Mouse (Mus musculus) adipocyte (in vitro differentiated cells): ENCODE measurements around the gene Pcf11.

Experiments used
- DNase-seq: peaks from one replicate; pipeline ENCODE4 v3.0.0-alpha.2; 2016; ENCODE audit warnings: low spot score

Pcf11 gene

DNA sequence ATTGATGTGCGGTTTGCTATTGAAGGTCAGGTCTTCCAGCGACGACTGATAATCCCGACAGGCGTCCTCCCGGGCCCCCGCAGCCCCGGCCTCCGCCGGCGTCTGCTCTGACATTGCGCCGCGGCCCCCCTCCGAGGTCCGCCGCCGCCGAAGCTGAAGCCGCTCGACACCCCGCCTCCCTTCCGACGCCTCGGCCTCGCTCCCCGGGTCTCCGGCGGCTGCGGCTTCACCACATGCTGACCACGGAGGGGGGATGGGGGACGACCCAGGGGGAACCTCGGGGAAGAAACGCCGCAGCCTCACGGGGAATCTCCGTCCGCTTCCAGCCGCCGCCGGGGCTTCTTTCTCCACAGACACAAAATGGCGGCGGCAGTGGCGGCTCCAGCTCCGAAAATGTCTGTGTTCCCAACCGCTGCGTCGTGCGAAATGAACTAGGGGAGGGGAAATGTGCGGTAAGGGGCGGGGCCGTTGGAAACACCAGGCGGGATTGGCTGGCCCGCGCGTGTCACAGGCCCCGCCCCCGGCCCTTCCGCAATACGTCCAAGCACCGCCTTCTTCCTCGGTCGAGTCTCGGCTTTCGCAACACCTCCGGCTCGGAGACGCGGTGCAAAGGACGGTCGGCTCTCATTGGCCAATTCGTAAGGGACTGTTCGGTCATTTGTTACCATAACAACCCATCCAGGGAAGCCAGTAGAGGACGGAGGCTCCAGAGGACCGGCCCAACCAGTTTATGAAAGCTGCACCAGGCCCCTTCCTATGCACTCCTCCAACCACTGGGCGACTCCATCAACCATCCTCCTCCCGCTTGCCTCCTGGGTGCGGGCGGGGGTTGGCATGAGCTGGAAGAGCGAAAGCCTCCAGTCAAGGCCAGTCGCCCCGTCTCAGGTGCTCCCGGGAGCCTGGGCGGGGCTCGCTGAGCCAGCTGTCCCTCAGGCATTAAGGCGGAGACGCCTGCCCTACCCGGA, at the start of gene Pcf11:
Gene Pcf11, minus strand, starts transcription at position 428 of the 965 bp plus-strand sequence.
- peak; percentile 97 for DNase-seq

DNA sequence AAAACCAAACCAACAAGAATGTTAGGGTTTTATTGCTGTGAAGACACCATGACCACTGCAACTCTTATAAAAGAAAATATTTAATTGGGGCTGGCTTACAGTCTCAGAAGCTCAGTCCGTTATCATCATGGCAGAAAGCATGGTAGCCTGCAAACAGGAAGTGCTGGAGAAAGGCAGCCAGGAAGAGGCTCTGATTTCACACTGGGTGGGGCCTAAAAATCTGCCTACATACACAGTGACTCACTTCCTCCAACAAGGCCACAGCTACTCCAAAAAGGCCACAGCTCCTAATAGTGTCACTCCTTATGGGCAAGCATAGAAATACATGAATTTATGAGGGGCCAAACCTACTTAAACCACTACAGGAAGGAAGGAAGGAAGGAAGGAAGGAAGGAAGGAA, 45.3 kb upstream of the Pcf11 start:
- no peak for DNase-seq

DNA sequence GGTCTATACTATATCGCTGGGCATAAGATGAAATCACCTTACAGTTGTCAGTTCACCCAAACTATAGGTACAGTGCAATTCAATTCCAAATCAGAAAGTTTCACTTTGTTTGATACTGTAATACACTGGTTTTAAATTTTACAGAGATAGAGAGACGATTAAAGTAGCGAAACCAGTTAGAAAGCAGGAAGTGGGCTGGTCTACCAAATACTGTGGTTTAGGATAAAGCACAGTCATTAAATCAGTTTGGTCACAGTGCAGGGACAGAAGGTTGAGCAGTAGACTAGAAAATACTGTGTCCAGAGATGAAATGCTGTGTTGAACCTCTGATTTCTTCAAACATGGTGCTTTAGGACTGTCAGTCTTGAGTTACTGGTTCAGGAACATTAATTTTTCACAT, 41.9 kb upstream of the Pcf11 start:
- DNase-seq = no peak

DNA sequence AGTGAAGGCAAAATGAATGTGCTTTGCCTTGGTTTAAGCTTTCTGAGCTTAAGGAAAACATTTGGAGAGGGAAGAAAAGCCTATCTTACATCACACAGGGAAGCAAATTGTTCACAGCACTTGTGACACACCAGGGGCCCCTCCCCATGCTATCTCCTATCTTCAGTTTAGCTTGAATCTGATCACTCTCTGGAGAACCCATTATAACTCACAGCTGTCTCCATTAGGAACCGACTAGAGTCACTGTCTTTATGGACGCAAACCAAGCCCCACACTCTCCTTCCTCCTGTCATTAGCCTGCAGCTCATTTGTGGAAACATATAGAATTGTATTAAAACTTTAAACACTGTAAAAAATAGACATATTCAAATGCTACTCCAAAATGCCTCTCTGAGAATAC, 39.8 kb upstream of the Pcf11 start:
- DNase-seq = no peak

DNA sequence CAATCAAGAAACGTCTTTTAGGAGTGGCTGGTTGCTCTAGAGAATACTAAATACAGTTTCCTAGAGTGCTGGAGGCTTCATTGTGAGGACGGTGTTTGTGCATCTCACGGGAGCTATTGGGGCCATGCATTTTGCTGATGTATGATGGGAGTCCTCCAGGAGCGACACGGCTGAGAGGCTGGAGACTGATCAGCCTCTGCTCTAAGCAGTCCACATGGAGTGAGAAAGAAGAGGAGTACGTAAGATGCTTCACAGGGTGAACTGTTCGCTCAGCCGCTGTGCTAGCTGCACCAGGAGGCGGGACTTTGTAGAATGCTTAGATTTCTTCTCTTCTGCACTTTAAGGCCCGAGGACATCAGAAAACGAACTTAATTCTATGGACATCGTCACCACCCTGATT, 37.0 kb upstream of the Pcf11 start:
- DNase-seq = no peak

DNA sequence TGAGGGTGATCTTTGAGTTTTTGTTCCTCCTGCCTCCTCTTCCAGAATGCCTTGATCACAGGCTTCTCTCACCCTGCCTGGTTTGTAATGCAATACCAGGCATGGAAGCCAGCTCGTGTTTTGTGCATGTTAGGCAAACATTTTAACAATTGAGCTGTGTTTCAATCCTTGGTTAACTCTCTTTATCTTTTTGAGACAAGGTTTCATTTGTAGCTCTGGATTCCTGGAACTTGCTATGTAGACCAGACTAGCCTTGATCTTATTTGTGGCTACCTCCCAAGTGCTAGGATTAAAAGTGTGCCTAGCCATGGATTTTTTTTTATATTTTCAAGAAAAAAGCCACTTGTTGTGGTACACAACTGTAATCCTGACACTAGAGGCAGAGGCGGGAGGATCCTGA, 35.8 kb upstream of the Pcf11 start:
- DNase-seq = no peak

DNA sequence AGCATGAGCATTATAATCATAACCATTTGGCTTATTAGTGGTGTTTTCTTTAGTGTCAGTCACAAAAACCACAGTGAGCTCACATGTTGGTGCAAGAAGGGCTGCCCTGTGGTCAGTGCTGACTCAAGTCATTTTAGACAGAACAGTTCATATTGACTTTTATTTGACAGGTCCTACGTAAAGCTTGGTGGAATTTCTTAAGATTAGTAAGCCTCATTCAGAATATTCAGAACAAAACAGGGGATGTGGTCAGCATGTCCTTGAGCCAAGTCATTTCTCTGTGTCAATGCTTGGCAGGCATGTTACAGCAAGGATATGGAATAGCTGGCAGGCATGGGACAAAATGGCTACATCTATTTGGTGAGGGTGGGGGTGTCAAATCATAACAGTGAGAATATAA, 33.9 kb upstream of the Pcf11 start:
- DNase-seq = peak; percentile 29

DNA sequence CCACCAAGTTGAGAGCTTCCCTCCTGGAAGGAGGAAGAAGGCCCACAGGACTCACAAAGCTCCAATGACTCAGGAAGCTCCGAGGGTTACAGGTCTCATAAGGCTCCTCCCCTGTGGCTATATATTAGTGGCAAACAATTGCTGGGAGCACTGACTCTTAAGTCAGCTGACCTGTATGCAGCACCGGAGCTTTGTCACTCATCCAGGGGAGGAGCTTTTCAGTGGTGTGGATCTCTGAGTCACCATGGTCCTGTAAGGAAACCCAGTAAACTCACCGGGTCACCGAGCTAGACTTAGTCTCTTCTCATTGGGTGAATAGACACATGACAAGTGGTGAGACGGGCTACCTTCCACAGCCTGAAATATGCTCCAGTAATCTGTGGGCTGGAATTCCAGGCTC, 29.0 kb upstream of the Pcf11 start:
- no peak for DNase-seq

DNA sequence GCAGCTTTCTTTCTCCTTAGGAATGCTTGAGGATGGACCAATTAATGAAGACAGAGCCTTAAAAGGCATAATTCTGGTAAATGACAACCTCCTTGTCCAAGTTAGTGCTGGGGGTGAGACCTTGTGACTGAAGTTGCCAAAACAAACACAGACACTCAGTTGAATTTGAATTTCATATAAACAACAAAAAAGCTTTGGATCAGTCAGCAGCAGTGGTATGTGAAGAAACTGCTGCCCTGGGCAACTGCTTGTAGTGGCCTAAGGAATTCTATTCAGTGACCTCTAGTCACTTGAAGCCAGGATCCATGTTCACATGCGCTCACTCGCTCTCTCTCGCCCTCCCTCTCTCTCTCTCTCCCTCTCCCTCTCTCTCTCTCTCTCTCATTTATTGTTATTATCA, 26.7 kb upstream of the Pcf11 start:
- no peak for DNase-seq

DNA sequence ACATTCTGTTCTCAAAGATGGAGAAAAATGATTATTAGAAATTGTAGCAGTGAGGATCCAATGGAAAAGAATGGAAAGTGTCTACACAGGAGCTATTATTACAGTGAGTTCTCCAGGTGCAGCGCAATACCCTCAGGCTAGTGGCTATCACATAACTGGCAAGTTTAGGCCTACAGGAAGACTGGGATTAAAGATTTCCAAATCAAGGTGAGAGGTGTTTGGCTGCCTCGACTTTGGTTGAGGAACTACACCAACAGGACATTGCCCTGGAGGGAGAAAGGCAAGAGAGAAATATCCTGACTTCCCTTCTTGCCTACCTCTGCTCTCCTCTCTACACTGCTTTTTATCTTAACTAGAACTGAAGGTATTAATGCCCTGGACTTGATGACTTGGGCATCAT, 19.4 kb upstream of the Pcf11 start:
- no peak for DNase-seq

DNA sequence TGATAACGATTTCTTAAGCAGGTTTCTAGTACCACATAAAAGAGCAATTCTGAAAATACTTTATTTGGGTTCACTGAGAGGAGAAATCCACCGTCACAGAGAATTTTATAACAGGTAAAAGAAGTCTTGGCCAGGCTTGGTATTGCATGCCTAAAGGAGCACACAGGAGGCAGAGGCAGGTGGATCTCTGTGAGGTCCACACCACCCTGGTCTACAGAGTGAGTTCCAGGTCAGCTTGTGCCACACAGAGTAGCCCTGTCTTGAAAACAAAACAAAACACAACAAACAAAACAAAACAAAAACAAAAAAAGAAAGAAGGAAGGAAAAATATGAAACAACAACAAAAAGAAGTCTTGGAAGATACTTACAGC, 18.6 kb upstream of the Pcf11 start:
- DNase-seq = no peak

DNA sequence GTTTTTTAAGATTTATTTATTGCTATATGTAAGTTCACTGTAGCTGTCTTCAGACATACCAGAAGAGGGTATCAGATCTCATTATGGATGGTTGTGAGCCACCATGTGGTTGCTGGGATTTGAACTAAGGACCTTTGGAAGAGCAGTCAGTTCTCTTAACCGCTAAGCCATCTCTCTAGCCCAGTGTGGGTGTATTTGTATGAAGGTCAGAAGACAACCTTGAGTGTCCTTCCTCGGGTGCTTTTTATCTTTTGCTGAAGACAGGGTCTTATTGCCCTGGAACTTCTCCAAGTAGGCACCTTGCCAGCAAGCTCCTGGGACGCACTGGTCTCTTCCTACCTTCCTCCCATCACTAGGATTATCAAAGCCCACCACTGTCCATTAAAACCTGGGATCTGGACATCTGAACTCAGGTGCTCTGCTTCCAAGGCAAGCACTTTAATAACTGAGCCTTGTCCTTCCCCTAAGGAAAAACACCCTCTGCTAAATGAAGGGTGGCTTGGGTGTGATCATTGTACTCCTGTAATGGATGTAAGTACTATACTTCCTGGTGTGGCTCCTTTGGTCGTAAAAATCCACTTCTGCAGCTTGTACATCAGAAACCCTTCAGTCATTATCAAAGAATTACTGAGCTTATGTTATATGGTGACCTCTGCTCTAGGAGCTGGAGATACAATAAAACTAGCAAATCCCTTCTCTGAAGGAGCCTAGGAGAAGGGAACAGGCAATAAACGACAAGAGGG, 18.0 kb upstream of the Pcf11 start:
- no peak for DNase-seq

DNA sequence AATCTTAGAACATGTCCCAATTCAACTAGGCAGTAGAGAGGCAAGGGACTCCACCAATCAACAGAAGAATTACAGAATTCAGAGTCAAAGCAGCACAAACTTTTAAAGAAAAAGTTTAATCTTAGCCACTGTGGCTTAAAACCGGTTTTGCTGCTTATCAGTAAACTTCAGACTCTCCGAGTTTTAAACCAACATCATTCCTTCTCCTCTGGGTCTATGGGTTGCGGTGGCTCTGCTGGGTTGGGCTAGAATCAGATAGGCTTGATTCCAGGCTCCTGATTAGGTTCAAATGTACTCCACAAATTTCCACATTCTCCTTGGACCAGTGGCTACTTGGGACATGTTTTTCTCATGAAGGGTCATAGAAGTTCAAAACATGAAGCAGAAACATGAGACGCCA, 7.6 kb upstream of the Pcf11 start:
- DNase-seq = no peak

DNA sequence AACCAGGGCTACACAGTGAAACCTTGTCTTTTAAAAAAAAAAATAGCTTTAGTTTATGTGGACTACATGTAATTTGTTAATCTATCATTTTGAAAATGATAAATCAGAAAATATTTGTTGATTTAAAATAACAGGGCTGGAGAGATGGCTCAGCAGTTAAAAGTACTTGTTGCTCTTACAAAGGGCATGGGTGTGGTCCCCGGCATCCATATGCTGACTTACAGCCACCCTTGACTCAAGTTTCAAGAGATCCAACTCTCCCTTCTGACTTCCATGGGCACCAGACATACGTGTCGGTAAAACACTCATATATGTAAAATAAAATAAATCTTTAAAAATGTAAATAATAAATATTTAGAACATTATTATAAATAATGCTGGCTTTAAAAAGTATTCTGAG, 5.4 kb upstream of the Pcf11 start:
- DNase-seq = no peak

DNA sequence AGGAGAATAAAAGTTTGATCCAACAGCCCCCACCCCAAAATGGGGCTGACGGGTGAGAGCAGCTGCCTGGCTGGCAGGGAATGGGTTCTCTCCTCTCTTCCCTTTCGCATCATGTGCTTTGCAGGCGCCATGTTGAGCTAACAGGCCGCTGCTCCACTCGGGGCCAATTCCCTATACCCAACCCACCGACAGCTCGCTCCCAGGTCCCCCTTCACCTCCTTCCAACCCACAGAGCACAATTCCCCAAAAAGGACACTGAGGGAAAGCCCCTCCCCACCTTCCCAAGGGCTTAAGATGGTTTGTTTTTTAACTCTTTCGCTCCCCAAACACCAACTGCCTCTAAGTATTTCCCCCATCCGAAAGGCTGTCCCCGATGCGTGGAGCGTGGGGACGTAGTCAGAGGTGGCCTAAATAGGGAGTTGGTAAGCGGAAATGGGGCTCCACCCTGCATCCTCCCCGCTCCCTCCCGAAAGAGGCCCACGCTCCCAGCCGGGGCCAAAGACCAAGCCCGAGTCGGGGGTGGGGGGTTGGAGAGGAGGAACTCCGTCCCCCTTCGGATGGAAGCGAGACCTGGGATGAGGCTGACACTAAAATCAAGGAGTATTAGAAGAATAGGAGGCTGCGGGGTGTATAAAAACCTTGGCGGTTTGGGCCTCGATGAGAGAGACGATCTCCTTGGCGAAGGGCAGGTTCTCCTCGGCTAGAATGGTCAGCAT, 785 bp downstream of the Pcf11 start:
- DNase-seq = peak; percentile 61

DNA sequence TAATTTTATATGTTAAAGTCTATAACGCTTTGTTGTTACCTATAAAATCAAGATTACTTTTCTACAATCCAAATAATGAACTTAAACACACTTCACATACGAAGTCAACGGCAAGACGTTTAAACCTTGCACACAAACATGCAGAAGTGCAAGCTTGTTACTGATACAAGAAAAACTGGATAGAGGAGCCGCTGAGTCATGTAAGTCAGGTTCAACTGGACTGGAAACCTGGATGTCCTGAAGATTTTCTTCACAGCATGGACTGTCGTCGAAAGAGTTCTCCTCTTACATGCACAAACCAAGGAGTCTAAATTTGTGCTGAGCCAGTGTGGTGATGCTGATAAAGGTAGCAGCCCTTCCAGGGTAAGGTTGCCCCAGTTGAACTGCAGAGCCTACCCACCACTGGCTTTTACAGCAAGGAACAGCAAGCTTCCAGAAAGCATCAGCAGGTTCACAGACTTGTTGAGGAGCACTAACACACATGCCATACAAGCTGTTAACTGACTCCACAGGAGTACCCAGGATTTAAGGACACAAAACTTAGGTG, 3.4 kb downstream of the Pcf11 start:
- DNase-seq = peak; percentile 13

DNA sequence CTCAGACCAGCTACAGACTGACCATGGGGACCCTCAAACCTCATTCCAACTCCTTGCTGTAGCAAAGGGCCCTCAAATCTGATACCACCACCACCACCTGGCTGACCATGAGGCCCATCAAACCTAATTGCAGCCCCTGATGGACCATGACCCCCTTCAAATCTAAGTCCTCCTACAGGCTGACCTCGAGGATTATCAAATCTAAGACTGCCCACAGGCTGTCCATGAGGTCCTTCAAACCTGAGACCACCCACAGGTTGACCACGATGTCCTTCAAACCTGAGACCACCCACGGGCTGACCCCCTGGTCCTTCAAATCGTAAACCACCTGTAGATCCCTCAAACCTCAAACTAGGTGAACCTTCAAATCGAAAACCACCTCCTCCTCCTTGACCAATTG, 11.7 kb downstream of the Pcf11 start:
- DNase-seq = no peak

DNA sequence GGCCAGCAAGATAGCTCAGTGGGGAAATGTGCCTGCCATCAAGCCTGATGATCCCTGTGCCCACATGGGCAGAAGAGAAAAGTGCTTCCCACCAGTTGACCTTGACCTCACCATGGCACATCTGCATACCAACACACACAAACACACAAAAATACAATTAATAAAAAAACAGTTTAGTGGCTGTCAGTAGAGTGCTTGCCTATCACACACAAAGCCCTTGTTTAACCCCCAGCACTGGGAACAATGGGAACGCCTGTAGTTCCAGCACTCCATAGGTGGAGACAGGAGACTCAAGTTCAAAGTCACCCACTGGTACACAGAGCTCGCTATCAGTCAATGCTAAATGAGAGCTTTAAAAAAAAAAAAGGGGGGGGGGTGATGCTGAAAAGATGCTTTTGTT, 13.3 kb downstream of the Pcf11 start:
- DNase-seq = no peak

DNA sequence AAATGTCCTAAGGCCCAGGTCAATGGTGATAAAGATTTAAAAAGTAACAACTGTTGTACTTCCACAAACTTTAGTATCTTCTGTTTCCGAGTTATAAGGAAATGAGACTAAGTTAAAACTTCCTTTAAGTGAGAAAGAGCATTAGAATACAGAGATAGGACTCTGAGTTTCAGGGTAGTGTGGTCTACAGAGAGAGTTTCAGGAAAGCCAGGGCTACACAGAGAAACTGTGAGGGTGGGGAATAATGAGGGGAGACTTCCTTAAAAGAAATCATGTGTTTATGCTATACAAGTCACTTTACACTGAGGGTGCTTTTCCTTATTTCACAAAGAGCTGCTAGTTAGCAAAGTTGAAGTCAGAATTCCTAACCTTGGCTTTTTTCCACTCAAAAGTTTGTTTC, 16.4 kb downstream of the Pcf11 start:
- DNase-seq = no peak

DNA sequence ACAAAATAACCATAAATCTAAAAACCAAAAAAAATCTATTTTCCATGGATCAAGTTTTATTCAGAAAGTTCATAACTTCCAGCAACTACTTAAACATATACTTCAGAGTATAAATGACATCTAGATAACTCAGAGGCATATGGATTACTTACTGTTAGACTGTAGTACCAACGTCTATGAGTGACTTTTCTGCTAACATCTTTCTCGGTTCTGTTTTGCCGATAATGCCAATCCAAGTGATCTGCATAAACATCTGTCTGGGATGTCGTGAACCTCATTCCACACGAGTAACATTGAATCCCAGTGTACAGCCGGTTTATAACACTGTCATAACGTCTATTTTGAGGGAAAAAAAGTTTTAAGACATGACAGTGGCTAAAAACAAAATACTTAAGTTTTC, 21.9 kb downstream of the Pcf11 start:
- DNase-seq = no peak

DNA sequence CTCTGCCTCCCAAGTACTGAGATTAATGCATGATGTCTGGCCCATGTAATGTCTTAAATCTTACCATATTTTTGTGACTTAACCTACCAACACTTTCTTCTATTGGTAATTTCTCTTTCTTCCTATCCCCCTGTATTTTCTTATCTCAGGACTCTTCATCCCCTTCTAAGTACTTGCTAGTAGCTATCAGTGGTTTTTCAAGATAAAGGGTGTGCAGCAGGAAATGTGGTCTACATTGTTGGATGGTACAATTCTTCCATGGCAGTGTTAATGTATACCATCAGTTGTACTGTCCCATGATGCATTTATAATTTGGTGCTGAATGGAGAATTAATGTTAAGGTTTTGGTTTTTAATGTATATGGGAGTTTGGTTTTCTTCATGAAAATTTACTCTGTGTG, 27.4 kb downstream of the Pcf11 start:
- DNase-seq = no peak

DNA sequence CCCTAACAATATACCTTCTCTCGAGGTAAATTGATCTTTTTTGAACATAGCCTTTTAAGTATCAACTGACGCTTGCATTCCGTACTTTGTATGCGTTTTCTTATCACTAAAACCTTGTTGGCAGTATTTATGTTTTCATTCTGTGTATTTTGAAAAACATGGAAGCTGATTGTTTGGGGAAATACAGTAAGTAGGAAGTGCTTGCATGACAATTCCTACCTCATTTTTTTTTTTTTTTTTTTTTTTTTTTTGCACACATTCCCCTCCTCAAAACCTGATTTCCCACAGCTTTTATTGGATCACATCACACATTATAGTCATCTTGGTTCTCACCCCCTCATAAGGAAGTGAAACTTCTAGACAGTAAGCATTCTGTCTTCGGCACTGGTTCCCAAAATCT, 31.7 kb downstream of the Pcf11 start:
- DNase-seq = no peak
